Comparison of ENCODE assay signal across 8 mouse cellular contexts in the genomic region with DNA sequence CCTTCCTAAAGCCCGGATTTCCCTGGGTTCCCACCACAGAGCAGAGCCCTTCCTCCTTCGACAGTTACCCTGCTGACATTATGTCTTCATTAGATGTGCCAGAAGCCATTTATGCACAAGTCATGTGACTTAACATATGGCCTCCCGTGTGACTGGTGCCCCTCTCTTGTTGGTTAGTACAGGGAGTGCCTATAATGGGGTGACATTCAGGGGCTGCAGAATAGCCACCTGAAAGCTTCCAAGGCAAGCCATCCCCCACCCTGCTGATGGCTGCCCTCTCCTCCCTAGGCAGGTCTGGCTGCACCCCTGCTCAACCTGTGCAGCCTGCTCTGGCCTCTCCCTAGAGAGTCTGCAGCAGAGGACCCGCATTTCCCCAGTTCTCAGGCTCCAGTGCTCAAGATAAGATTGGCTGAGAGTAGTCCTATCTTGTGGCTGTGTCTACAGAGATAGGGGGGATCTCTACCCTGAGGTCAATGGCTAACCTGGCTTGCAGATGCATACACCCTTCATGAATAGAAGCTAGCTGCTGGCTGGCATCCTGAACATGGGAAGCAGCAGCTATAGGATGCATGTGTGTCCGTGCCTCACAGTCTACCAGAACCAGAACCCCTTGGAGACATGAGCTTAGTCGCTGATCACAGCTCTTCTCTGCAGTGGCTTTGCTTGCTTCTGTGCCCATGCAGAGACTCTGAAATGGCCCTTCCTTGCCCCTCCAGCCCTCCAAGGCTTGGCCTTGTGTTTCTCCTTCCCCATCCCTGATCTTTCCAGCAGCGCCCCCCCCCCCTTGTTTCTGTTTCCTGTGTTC. TPM values are rescaled to one million over a fixed set of nuclear protein-coding genes. Genes with fewer than 3 reads are reported as not detected.
DNase-seq lines count a peak whose midpoint lies in the region; ATAC-seq and TF ChIP-seq lines count a peak whose summit lies in the region.
"Had no signal": no experiment of that assay in that cellular context is flagged by ENCODE, and none has a peak within 500 bp of the region (broad histone marks: within the 10 kb centered on the region; RNA-seq: fewer than 3 reads in every experiment).

No protein-coding gene starts in this region.

- peak overlapping the region; percentile 70 for H3K4me3 ChIP-seq in lung, embryonic 14.5 days (ENCODE audit: low read depth, low read length)
- H3K4me3 ChIP-seq in forebrain, embryonic 10.5 days = peak overlapping the region; percentile 76
- no peak overlapping the region for H3K4me3 ChIP-seq in limb, embryonic 11.5 days (ENCODE audit: low read depth, low read length)
- peak overlapping the region; percentile 79 for H3K4me3 ChIP-seq in olfactory bulb, adult 2 months (ENCODE audit: insufficient read depth, low read depth, low read length)

- no peak for TF ChIP-seq POLR2A in olfactory bulb, adult 2 months (IDR thresholded peaks at IDR 0.05; ENCODE audit: insufficient read depth, low read depth, low read length)

- no peak for DNase-seq in lung, embryonic 14.5 days
- DNase-seq in lung, postnatal 4 days = no peak
- DNase-seq in forebrain, embryonic 10.5 days (ENCODE audit: extremely low spot score, low spot score) = no peak
- DNase-seq in limb, embryonic 11.5 days (ENCODE audit: low spot score) = peak; percentile 35
- no peak for DNase-seq in ovary, postnatal 36 days (ENCODE audit: low spot score)
- DNase-seq in left cerebral cortex, postnatal 36 days (ENCODE audit: low spot score in 2 of 2) = no peak

- TF ChIP-seq CTCF in lung, embryonic 14.5 days (IDR thresholded peaks at IDR 0.05; ENCODE audit: low read depth) = no peak
- TF ChIP-seq CTCF in olfactory bulb, adult 2 months (IDR thresholded peaks at IDR 0.05; ENCODE audit: insufficient read depth, low read depth, low read length) = no peak

- WGBS in lung, embryonic 14.5 days = 29% methylated on average over 7 of the region's 7 CpGs
- 45% methylated on average over 7 of the region's 7 CpGs for WGBS in forebrain, embryonic 10.5 days
- 41% methylated on average over 7 of the region's 7 CpGs for WGBS in limb, embryonic 11.5 days
- WGBS in olfactory bulb, adult 2 months = 39% methylated on average over 7 of the region's 7 CpGs

- no peaks in the 10 kb centered on the region for H3K27me3 ChIP-seq in lung, embryonic 14.5 days (ENCODE audit: insufficient read depth, low read length)
- peaks cover 81% of the 10 kb centered on the region for H3K27me3 ChIP-seq in forebrain, embryonic 10.5 days (ENCODE audit: poor library complexity, severe bottlenecking)
- peaks cover 14% of the 10 kb centered on the region for H3K27me3 ChIP-seq in limb, embryonic 11.5 days (ENCODE audit: control insufficient read depth, insufficient read depth, low read length)

- intact Hi-C loops in left cerebral cortex, postnatal 36 days (cut with DNase I) = no loop called here

- peak overlapping the region; percentile 54; the same call in 1 of the 2 replicates for H3K27ac ChIP-seq in lung, embryonic 14.5 days (ENCODE audit: low read depth)
- no peak overlapping the region for H3K27ac ChIP-seq in forebrain, embryonic 10.5 days
- H3K27ac ChIP-seq in limb, embryonic 11.5 days (replicated peaks; ENCODE audit: low read depth, low read length) = no peak overlapping the region
- peak overlapping the region; percentile 59 for H3K27ac ChIP-seq in olfactory bulb, adult 2 months (ENCODE audit: insufficient read depth, low read depth, low read length)

- H3K9ac ChIP-seq in lung, embryonic 14.5 days = peak overlapping the region; percentile 82
- H3K9ac ChIP-seq in limb, embryonic 11.5 days (ENCODE audit: low read length) = no peak overlapping the region

- H3K4me2 ChIP-seq in lung, embryonic 14.5 days = peak overlapping the region; percentile 94
- H3K4me2 ChIP-seq in limb, embryonic 11.5 days (ENCODE audit: low read depth, severe bottlenecking) = peak overlapping the region; percentile 97

- no peaks in the 10 kb centered on the region for H3K36me3 ChIP-seq in lung, embryonic 14.5 days (ENCODE audit: insufficient read depth)
- H3K36me3 ChIP-seq in forebrain, embryonic 10.5 days (replicated peaks) = no peaks in the 10 kb centered on the region
- H3K36me3 ChIP-seq in limb, embryonic 11.5 days (ENCODE audit: control insufficient read depth, insufficient read depth, low read length) = no peaks in the 10 kb centered on the region

- no peak for ATAC-seq in lung, embryonic 14.5 days (ENCODE audit: insufficient read depth)
- ATAC-seq in limb, embryonic 11.5 days (ENCODE audit: insufficient number of reproducible peaks, low FRiP score, low TSS enrichment, low read depth) = no peak

- H3K9me3 ChIP-seq in lung, embryonic 14.5 days (ENCODE audit: low read depth, low read length) = no peaks in the 10 kb centered on the region
- no peaks in the 10 kb centered on the region for H3K9me3 ChIP-seq in forebrain, embryonic 10.5 days
- H3K9me3 ChIP-seq in limb, embryonic 11.5 days (ENCODE audit: control insufficient read depth, low read length) = no peaks in the 10 kb centered on the region

- peaks cover 46% of the 10 kb centered on the region for H3K4me1 ChIP-seq in lung, embryonic 14.5 days (ENCODE audit: insufficient read depth)
- H3K4me1 ChIP-seq in forebrain, embryonic 10.5 days = peaks cover 47% of the 10 kb centered on the region
- peaks cover 21% of the 10 kb centered on the region for H3K4me1 ChIP-seq in limb, embryonic 11.5 days (ENCODE audit: control insufficient read depth, insufficient read depth, low read length)
- peaks cover 73% of the 10 kb centered on the region for H3K4me1 ChIP-seq in olfactory bulb, adult 2 months (ENCODE audit: control insufficient read depth, insufficient read depth, low read length)

RNA-seq across cellular contexts. Expression of a gene that starts 1.3 kb away (rescaled TPM):
- polyA plus RNA-seq in lung, embryonic 14.5 days (2014; fragmentation: Nextera tagmentation; extraction: Ambion mirVana) = 13.1 and 13.5 TPM in 2 replicates
- polyA plus RNA-seq in forebrain, embryonic 10.5 days (2016; fragmentation: Nextera tagmentation; extraction: Ambion mirVana) = 3.7 and 3.8 TPM in 2 replicates
- polyA plus RNA-seq in limb, embryonic 11.5 days (2014; fragmentation: Nextera tagmentation; extraction: Ambion mirVana) = 5.7 and 6.6 TPM in 2 replicates
- polyA plus RNA-seq in olfactory bulb, adult 2 months (2012; ENCODE audit: insufficient read depth, insufficient read length, low replicate concordance, missing spikeins) = not detected in 2 replicates
- total RNA-seq in left cerebral cortex, postnatal 36 days (2021) = 10 to 100 TPM; 11.7 to 11.8 TPM

RNA-seq across cellular contexts. Expression of a gene that starts 36.5 kb away (rescaled TPM):
- polyA plus RNA-seq in lung, embryonic 14.5 days (2014; fragmentation: Nextera tagmentation; extraction: Ambion mirVana) = 0.14 and 0.16 TPM in 2 replicates
- 0.21 and 0.30 TPM in 2 replicates for polyA plus RNA-seq in forebrain, embryonic 10.5 days (2016; fragmentation: Nextera tagmentation; extraction: Ambion mirVana)
- 0.17 TPM in 1 of 2 replicates, not detected in the other for polyA plus RNA-seq in limb, embryonic 11.5 days (2014; fragmentation: Nextera tagmentation; extraction: Ambion mirVana)
- polyA plus RNA-seq in olfactory bulb, adult 2 months (2012; ENCODE audit: insufficient read depth, insufficient read length, low replicate concordance, missing spikeins) = not detected in 2 replicates
- 100 to 1,000 TPM; 182 to 198 TPM for total RNA-seq in left cerebral cortex, postnatal 36 days (2021)
- total RNA-seq: common myeloid progenitor, adult 5-6 weeks had no signal

RNA-seq across cellular contexts. Expression of a gene that starts 36.8 kb away (rescaled TPM):
- 3.4 and 5.3 TPM in 2 replicates for polyA plus RNA-seq in lung, embryonic 14.5 days (2014; fragmentation: Nextera tagmentation; extraction: Ambion mirVana)
- 5.1 and 7.1 TPM in 2 replicates for polyA plus RNA-seq in forebrain, embryonic 10.5 days (2016; fragmentation: Nextera tagmentation; extraction: Ambion mirVana)
- 3.2 and 4.9 TPM in 2 replicates for polyA plus RNA-seq in limb, embryonic 11.5 days (2014; fragmentation: Nextera tagmentation; extraction: Ambion mirVana)
- polyA plus RNA-seq in olfactory bulb, adult 2 months (2012; ENCODE audit: insufficient read depth, insufficient read length, low replicate concordance, missing spikeins) = not detected in 2 replicates
- total RNA-seq in left cerebral cortex, postnatal 36 days (2021) = 1 to 10 TPM; 6.4 TPM

Comparison
In these comparisons a context has a peak if more than half of its experiments do, and no peak if none do; other contexts are left out.
1. H3K27ac ChIP-seq: peak in lung, embryonic 14.5 days (single experiment) and olfactory bulb, adult 2 months (single experiment); none in forebrain, embryonic 10.5 days (single experiment) and limb, embryonic 11.5 days (single experiment).